In genomic region chr10:78575105-78575632, GRCm38 (mm10) we compare ENCODE assay signal across 8 mouse cellular contexts. TPM values are rescaled to one million over a fixed set of nuclear protein-coding genes. Genes with fewer than 3 reads are reported as not detected.
DNase-seq lines count a peak whose midpoint lies in the region; ATAC-seq and TF ChIP-seq lines count a peak whose summit lies in the region.

No protein-coding gene starts in this region.

- no peak for TF ChIP-seq EP300 in lung, postnatal 0 days (IDR thresholded peaks at IDR 0.05)

- peak overlapping the region; percentile 59 for H3K4me3 ChIP-seq in lung, postnatal 0 days (ENCODE audit: low read depth, low read length)
- peak overlapping the region; percentile 70 for H3K4me3 ChIP-seq in embryonic fibroblast, embryonic 13.5 days (ENCODE audit: insufficient read depth, low read length)
- peak overlapping the region; percentile 53 for H3K4me3 ChIP-seq in limb, embryonic 14.5 days (replicated peaks; ENCODE audit: low read length)
- H3K4me3 ChIP-seq in stomach, embryonic 14.5 days (ENCODE audit: low read depth, low read length) = peak overlapping the region; percentile 61

- ATAC-seq in lung, postnatal 0 days = peak; percentile 11; the same call in 1 of the 2 replicates
- peak; percentile 17 for ATAC-seq in limb, embryonic 14.5 days (ENCODE audit: low FRiP score, low read depth)
- ATAC-seq in stomach, embryonic 14.5 days (ENCODE audit: insufficient number of reproducible peaks, insufficient read depth, low FRiP score, low read depth) = peak; percentile 24

- no peaks in the 10 kb centered on the region for H3K9me3 ChIP-seq in lung, postnatal 0 days (ENCODE audit: low read length)
- no peaks in the 10 kb centered on the region for H3K9me3 ChIP-seq in limb, embryonic 14.5 days (ENCODE audit: control insufficient read depth, low read length)
- no peaks in the 10 kb centered on the region for H3K9me3 ChIP-seq in stomach, embryonic 14.5 days (ENCODE audit: control insufficient read depth, low read depth, low read length)

- peak overlapping the region; percentile 76 for H3K4me2 ChIP-seq in lung, postnatal 0 days (replicated peaks; ENCODE audit: low read depth, low read length)
- peak overlapping the region; percentile 67 for H3K4me2 ChIP-seq in limb, embryonic 14.5 days (replicated peaks; ENCODE audit: low read depth, low read length, severe bottlenecking)
- peak overlapping the region; percentile 66 for H3K4me2 ChIP-seq in stomach, embryonic 14.5 days (replicated peaks; ENCODE audit: low read depth, low read length)

- TF ChIP-seq CTCF in lung, postnatal 0 days (IDR thresholded peaks at IDR 0.05) = no peak
- TF ChIP-seq CTCF in embryonic fibroblast, embryonic 13.5 days (IDR thresholded peaks at IDR 0.05; ENCODE audit: borderline replicate concordance, insufficient read depth, low read length) = no peak

- 10% methylated on average over 13 of the region's 13 CpGs for WGBS in lung, postnatal 0 days
- 14% methylated on average over 13 of the region's 13 CpGs for WGBS in limb, embryonic 14.5 days
- 11% methylated on average over 13 of the region's 13 CpGs for WGBS in stomach, embryonic 14.5 days

- DNase-seq in lung, postnatal 0 days (ENCODE audit: low spot score) = peak; percentile 18
- DNase-seq in lung, postnatal 10 days = no peak
- DNase-seq in limb, embryonic 14.5 days (ENCODE audit: low spot score) = no peak
- DNase-seq in layer of hippocampus, adult 9-10 months (ENCODE audit: low spot score) = no peak
- DNase-seq in left cerebral cortex, adult 8-10 months (ENCODE audit: low spot score in 2 of 2) = no peak
- no peak for DNase-seq in T-cell, adult 2 months (ENCODE audit: low spot score)

- H3K9ac ChIP-seq in lung, postnatal 0 days (replicated peaks; ENCODE audit: low read depth) = peak overlapping the region; percentile 66
- peak overlapping the region; percentile 70 for H3K9ac ChIP-seq in limb, embryonic 14.5 days (ENCODE audit: low read depth, low read length, severe bottlenecking)
- peak overlapping the region; percentile 50 for H3K9ac ChIP-seq in stomach, embryonic 14.5 days (replicated peaks; ENCODE audit: low read depth, low read length)

- no peak for TF ChIP-seq POLR2A in embryonic fibroblast, embryonic 13.5 days (IDR thresholded peaks at IDR 0.05; ENCODE audit: low read depth, low read length)
- no peak for TF ChIP-seq POLR2A in limb, embryonic 14.5 days (IDR thresholded peaks at IDR 0.05; ENCODE audit: borderline replicate concordance, extremely low read depth, insufficient read depth, insufficient read length)

- H3K4me1 ChIP-seq in lung, postnatal 0 days (ENCODE audit: insufficient read depth, low read depth, low read length) = peaks cover 5% of the 10 kb centered on the region; the same call in 1 of the 2 replicates
- peaks cover 6% of the 10 kb centered on the region for H3K4me1 ChIP-seq in embryonic fibroblast, embryonic 13.5 days (ENCODE audit: control insufficient read depth, insufficient read depth, low read length)
- peaks cover 12% of the 10 kb centered on the region for H3K4me1 ChIP-seq in limb, embryonic 14.5 days (ENCODE audit: control insufficient read depth, insufficient read depth, low read length)
- peaks cover 4% of the 10 kb centered on the region for H3K4me1 ChIP-seq in stomach, embryonic 14.5 days (ENCODE audit: control insufficient read depth, insufficient read depth, low read length)

- no peaks in the 10 kb centered on the region for H3K27me3 ChIP-seq in lung, postnatal 0 days (replicated peaks; ENCODE audit: insufficient read depth, low read length)
- H3K27me3 ChIP-seq in limb, embryonic 14.5 days (ENCODE audit: control insufficient read depth, insufficient read depth, low read length) = no peaks in the 10 kb centered on the region
- no peaks in the 10 kb centered on the region for H3K27me3 ChIP-seq in stomach, embryonic 14.5 days (ENCODE audit: control insufficient read depth, insufficient read depth, low read length)

- peak overlapping the region; percentile 97 for H3K27ac ChIP-seq in lung, postnatal 0 days (ENCODE audit: low read length)
- H3K27ac ChIP-seq in embryonic fibroblast, embryonic 13.5 days (ENCODE audit: insufficient read depth, low read length) = peak overlapping the region; percentile 82
- peak overlapping the region; percentile 84 for H3K27ac ChIP-seq in limb, embryonic 14.5 days (replicated peaks; ENCODE audit: low read depth, low read length)
- H3K27ac ChIP-seq in stomach, embryonic 14.5 days (ENCODE audit: low read length) = peak overlapping the region; percentile 87

- peaks cover 7% of the 10 kb centered on the region; the same call in 1 of the 2 replicates for H3K36me3 ChIP-seq in lung, postnatal 0 days (ENCODE audit: insufficient read depth, low read length)
- peaks cover 30% of the 10 kb centered on the region for H3K36me3 ChIP-seq in limb, embryonic 14.5 days (ENCODE audit: control insufficient read depth, insufficient read depth, low read length)
- H3K36me3 ChIP-seq in stomach, embryonic 14.5 days (ENCODE audit: control insufficient read depth, insufficient read depth, low read length) = peaks cover 8% of the 10 kb centered on the region

RNA-seq across cellular contexts. Expression of gene Ilvbl, which starts 1.0 kb away (rescaled TPM):
- polyA plus RNA-seq in lung, postnatal 0 days (2015; fragmentation: Nextera tagmentation; extraction: Ambion mirVana) = 38.1 and 45.0 TPM in 2 replicates
- 42.7 and 55.5 TPM in 2 replicates for polyA plus RNA-seq in embryonic fibroblast, embryonic 13.5 days (2011; ENCODE audit: insufficient read length, low read depth, missing spikeins)
- 52.5 and 64.0 TPM in 2 replicates for polyA plus RNA-seq in limb, embryonic 14.5 days (2012; rRNA removed)
- 45.8 and 49.4 TPM in 2 replicates for polyA plus RNA-seq in limb, embryonic 14.5 days (2014; fragmentation: Nextera tagmentation; extraction: Ambion mirVana)
- 36.0 and 44.4 TPM in 2 replicates for polyA plus RNA-seq in stomach, embryonic 14.5 days (2014; fragmentation: Nextera tagmentation; extraction: Ambion mirVana)
- 10 to 100 TPM; 30.3 to 49.3 (median 39.8) TPM for total RNA-seq in left cerebral cortex, adult 8-10 months (2022)

RNA-seq across cellular contexts. Expression of gene Syde1, which starts 16.6 kb away (rescaled TPM):
- 16.1 and 17.4 TPM in 2 replicates for polyA plus RNA-seq in lung, postnatal 0 days (2015; fragmentation: Nextera tagmentation; extraction: Ambion mirVana)
- polyA plus RNA-seq in embryonic fibroblast, embryonic 13.5 days (2011; ENCODE audit: insufficient read length, low read depth, missing spikeins) = 50.5 and 52.8 TPM in 2 replicates
- 49.2 and 60.9 TPM in 2 replicates for polyA plus RNA-seq in limb, embryonic 14.5 days (2012; rRNA removed)
- 24.4 and 29.0 TPM in 2 replicates for polyA plus RNA-seq in limb, embryonic 14.5 days (2014; fragmentation: Nextera tagmentation; extraction: Ambion mirVana)
- 19.1 and 20.4 TPM in 2 replicates for polyA plus RNA-seq in stomach, embryonic 14.5 days (2014; fragmentation: Nextera tagmentation; extraction: Ambion mirVana)
- total RNA-seq in left cerebral cortex, adult 8-10 months (2022) = 10 to 100 TPM in 1 of 4 experiments, 1 to 10 TPM in 3; 9.0 to 10.4 (median 9.3) TPM

RNA-seq across cellular contexts. Expression of gene Olfr1357, which starts 42.7 kb away (rescaled TPM):
- not detected in 2 replicates for polyA plus RNA-seq in lung, postnatal 0 days (2015; fragmentation: Nextera tagmentation; extraction: Ambion mirVana)
- not detected in 2 replicates for polyA plus RNA-seq in embryonic fibroblast, embryonic 13.5 days (2011; ENCODE audit: insufficient read length, low read depth, missing spikeins)
- polyA plus RNA-seq in limb, embryonic 14.5 days (2012; rRNA removed) = not detected in 2 replicates
- polyA plus RNA-seq in limb, embryonic 14.5 days (2014; fragmentation: Nextera tagmentation; extraction: Ambion mirVana) = not detected in 2 replicates
- not detected in 2 replicates for polyA plus RNA-seq in stomach, embryonic 14.5 days (2014; fragmentation: Nextera tagmentation; extraction: Ambion mirVana)
- not detected for total RNA-seq in left cerebral cortex, adult 8-10 months (2022)

RNA-seq across cellular contexts. Expression of gene Olfr1358, which starts 57.9 kb away (rescaled TPM):
- not detected in 2 replicates for polyA plus RNA-seq in lung, postnatal 0 days (2015; fragmentation: Nextera tagmentation; extraction: Ambion mirVana)
- polyA plus RNA-seq in embryonic fibroblast, embryonic 13.5 days (2011; ENCODE audit: insufficient read length, low read depth, missing spikeins) = not detected in 2 replicates
- polyA plus RNA-seq in limb, embryonic 14.5 days (2012; rRNA removed) = not detected in 2 replicates
- not detected in 2 replicates for polyA plus RNA-seq in limb, embryonic 14.5 days (2014; fragmentation: Nextera tagmentation; extraction: Ambion mirVana)
- polyA plus RNA-seq in stomach, embryonic 14.5 days (2014; fragmentation: Nextera tagmentation; extraction: Ambion mirVana) = not detected in 2 replicates
- total RNA-seq in left cerebral cortex, adult 8-10 months (2022) = not detected
